Mouse (Mus musculus) embryonic fibroblast, embryonic 13.5 days (primary cell): ENCODE results near the gene Eva1c.

Experiments used
- CTCF ChIP-seq: IDR thresholded peaks from 2 replicates; pipeline ENCODE4 v1.5.1; 2011; ENCODE audit warnings: mild to moderate bottlenecking, control low read depth, low read length, moderate library complexity, borderline replicate concordance; ENCODE audit not compliant: insufficient read depth
- POLR2A ChIP-seq: IDR thresholded peaks from 2 replicates; pipeline ENCODE4 v1.6.1; 2011; ENCODE audit warnings: low read depth, mild to moderate bottlenecking, control low read depth, low read length, moderate library complexity

DNA sequence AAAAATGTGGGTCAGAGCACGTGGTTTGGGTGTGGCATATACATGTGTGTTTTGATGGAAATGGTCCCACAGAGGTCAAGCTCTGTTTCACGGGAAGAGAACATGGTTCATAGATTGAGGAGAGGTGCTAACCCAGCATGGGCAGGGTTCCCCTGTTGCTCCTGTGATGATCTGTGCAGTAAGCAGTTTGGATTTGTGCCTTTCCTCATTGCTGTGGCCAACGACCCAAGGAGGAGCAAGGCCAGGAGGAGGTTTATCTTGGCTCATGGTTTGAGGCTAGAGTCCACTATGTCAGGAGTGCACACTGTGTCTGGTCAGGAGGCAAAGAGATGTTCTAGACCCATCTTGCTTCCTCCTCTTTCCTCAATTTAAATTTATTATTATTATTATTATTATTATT lies 36.5 kb downstream of the Eva1c start:
- TF ChIP-seq POLR2A, result no peak
- TF ChIP-seq CTCF, result no peak
